In genomic region chr5:116712056-116712455, GRCm38 (mm10) we compare ENCODE assay signal across 15 mouse cellular contexts.
DNase-seq lines count a peak whose midpoint lies in the region; ATAC-seq lines count a peak whose summit lies in the region.
"Had no signal": no experiment of that assay in that cellular context is flagged by ENCODE, and none has a peak within 500 bp of the region (broad histone marks: within the 10 kb centered on the region; RNA-seq: fewer than 3 reads in every experiment).

No protein-coding gene starts in this region.

- no peak overlapping the region for H3K9ac ChIP-seq in forebrain, embryonic 16.5 days (replicated peaks; ENCODE audit: low read depth, low read length)
- no peak overlapping the region for H3K9ac ChIP-seq in forebrain, embryonic 15.5 days (replicated peaks)
- H3K9ac ChIP-seq: embryonic facial prominence, embryonic 12.5 days; forebrain, embryonic 12.5 days; forebrain, postnatal 0 days had no signal

- no peaks in the 10 kb centered on the region for H3K9me3 ChIP-seq in forebrain, embryonic 16.5 days (ENCODE audit: control insufficient read depth, low read length)
- H3K9me3 ChIP-seq in forebrain, embryonic 15.5 days: no peaks in the 10 kb centered on the region
- H3K9me3 ChIP-seq: embryonic facial prominence, embryonic 10.5 days; embryonic facial prominence, embryonic 12.5 days; forebrain, embryonic 12.5 days had no signal

- no peak overlapping the region for H3K4me3 ChIP-seq in forebrain, embryonic 16.5 days (replicated peaks; ENCODE audit: low read length)
- H3K4me3 ChIP-seq in forebrain, embryonic 15.5 days: no peak overlapping the region
- H3K4me3 ChIP-seq: embryonic facial prominence, embryonic 10.5 days; embryonic facial prominence, embryonic 12.5 days; forebrain, embryonic 12.5 days had no signal

- peak; percentile 65; the same call in 1 of the 2 replicates for ATAC-seq in forebrain, embryonic 16.5 days
- ATAC-seq in forebrain, embryonic 15.5 days (replicated peaks): no peak
- ATAC-seq: forebrain, postnatal 0 days had no signal

- H3K4me1 ChIP-seq in forebrain, embryonic 16.5 days (replicated peaks; ENCODE audit: control insufficient read depth, insufficient read depth, low read length): peaks cover 2% of the 10 kb centered on the region; the same call in 1 of the 2 replicates
- no peaks in the 10 kb centered on the region for H3K4me1 ChIP-seq in forebrain, embryonic 15.5 days
- H3K4me1 ChIP-seq: embryonic facial prominence, embryonic 10.5 days; embryonic facial prominence, embryonic 12.5 days; forebrain, embryonic 12.5 days had no signal

- no peak overlapping the region for H3K27ac ChIP-seq in forebrain, embryonic 16.5 days (ENCODE audit: low read length)
- H3K27ac ChIP-seq in forebrain, embryonic 15.5 days (replicated peaks): no peak overlapping the region
- H3K27ac ChIP-seq: embryonic facial prominence, embryonic 10.5 days; embryonic facial prominence, embryonic 12.5 days; forebrain, embryonic 12.5 days had no signal

- H3K36me3 ChIP-seq in forebrain, embryonic 16.5 days (ENCODE audit: control insufficient read depth, insufficient read depth): no peaks in the 10 kb centered on the region
- no peaks in the 10 kb centered on the region for H3K36me3 ChIP-seq in forebrain, embryonic 15.5 days
- H3K36me3 ChIP-seq: embryonic facial prominence, embryonic 10.5 days; embryonic facial prominence, embryonic 12.5 days; forebrain, embryonic 12.5 days had no signal

- DNase-seq in cerebellum, postnatal 14 days: peak; percentile 21 to 22
- DNase-seq in cerebellum, adult 11-12 months: no peak
- no peak for DNase-seq in urinary bladder, postnatal 36 days (ENCODE audit: low spot score in 2 of 2)
- DNase-seq: adrenal gland, adult 2 months; adrenal gland, postnatal 10 days; adrenal gland, postnatal 25 days; cerebellum, adult 18-20 months; cerebellum, adult 8-10 months; cerebellum, postnatal 25 days; forebrain, postnatal 0 days had no signal

- H3K27me3 ChIP-seq in forebrain, embryonic 16.5 days (replicated peaks; ENCODE audit: control insufficient read depth, insufficient read depth, low read length): no peaks in the 10 kb centered on the region
- H3K27me3 ChIP-seq in forebrain, embryonic 15.5 days: no peaks in the 10 kb centered on the region
- H3K27me3 ChIP-seq: embryonic facial prominence, embryonic 12.5 days; forebrain, embryonic 12.5 days had no signal

- no peak overlapping the region for H3K4me2 ChIP-seq in forebrain, embryonic 16.5 days (ENCODE audit: low read length)
- no peak overlapping the region for H3K4me2 ChIP-seq in forebrain, embryonic 15.5 days (replicated peaks)
- H3K4me2 ChIP-seq: embryonic facial prominence, embryonic 12.5 days; forebrain, embryonic 12.5 days had no signal

- 46% methylated on average over 3 of the region's 3 CpGs for WGBS in forebrain, embryonic 16.5 days
- WGBS in forebrain, embryonic 15.5 days: 37% methylated on average over 3 of the region's 3 CpGs

Comparison
In these comparisons a context has a peak if more than half of its experiments do, and no peak if none do; other contexts are left out.
1. DNase-seq: peak in cerebellum, postnatal 14 days (2 of 2); none in cerebellum, adult 11-12 months (single experiment) and urinary bladder, postnatal 36 days (0 of 2).